Mouse (Mus musculus) cortical plate, adult 2 months (tissue): Measurements from ENCODE around the gene Bbox1.

Experiments
- CTCF ChIP-seq: fragments of 200-500 bp; IDR thresholded peaks from 2 replicates; pipeline ENCODE4 v1.5.1; 2011; ENCODE audit warnings: mild to moderate bottlenecking, control low read depth, low read length; ENCODE audit not compliant: insufficient read depth; ENCODE audit errors: extremely low read depth
- POLR2A ChIP-seq: fragments of 200-500 bp; IDR thresholded peaks from 2 replicates; pipeline ENCODE4 v1.6.1; 2011; ENCODE audit warnings: mild to moderate bottlenecking, low read length, control low read depth; ENCODE audit not compliant: insufficient read depth; ENCODE audit errors: extremely low read depth

DNA sequence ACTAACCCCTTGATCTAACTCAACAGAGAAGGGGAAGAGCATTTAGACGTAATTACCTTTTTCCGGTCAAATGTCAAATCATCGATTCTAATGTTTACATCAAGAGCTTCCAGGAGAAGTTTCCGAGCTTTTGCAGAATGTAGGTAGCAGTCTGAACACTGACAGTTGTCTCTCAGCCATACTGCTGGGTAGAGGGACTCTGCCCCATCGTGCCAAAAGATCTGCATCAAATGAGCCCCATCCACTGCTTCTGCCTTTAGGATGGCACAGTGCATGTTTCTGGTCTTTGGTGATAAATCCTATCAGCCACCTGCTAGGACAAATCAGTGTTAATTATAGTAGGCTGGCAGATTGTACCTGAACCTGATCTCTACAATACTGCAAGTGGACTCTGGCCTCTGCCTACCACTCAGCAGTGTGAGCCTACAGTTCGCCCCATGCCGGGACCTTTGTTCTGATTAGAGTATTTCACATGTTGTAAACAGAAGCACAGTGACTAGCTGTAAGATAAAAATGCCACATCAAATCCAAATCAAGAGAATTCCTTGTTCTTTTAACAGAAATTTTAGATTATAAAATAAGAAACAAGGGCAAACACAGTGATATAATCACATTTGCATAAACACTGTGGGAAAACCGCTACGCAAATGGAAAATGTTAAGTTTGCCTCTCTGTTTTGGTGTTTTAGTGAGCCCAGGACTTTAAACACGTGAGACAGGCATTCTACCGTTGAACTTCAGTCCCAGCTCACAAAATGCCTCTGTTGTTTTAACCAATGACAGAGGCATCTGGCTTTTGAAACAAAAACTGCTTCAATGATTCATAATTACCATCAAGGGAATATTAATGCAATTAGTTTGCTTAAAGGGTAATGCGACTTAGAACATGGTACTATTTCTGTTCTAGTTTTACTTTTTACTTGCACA is 8.7 kb downstream of the Bbox1 start:
- no peak for TF ChIP-seq CTCF
- TF ChIP-seq POLR2A: no peak
